22 mouse cellular contexts compared by ENCODE assay signal in genomic region chr7:101006201-101006600, GRCm38 (mm10). TPM values are rescaled to one million over a fixed set of nuclear protein-coding genes. Genes with fewer than 3 reads are reported as not detected.
A peak's percentile ranks its signal among the peaks of the same experiment; 100 is the strongest.
DNase-seq lines count a peak whose midpoint lies in the region; ATAC-seq and TF ChIP-seq lines count a peak whose summit lies in the region.
"Had no signal": no experiment of that assay in that cellular context is flagged by ENCODE, and none has a peak within 500 bp of the region (broad histone marks: within the 10 kb centered on the region; RNA-seq: fewer than 3 reads in every experiment).

No protein-coding gene starts in this region.

- no peaks in the 10 kb centered on the region for H3K9me3 ChIP-seq in midbrain, embryonic 11.5 days (ENCODE audit: control insufficient read depth, low read length)
- H3K9me3 ChIP-seq in midbrain, postnatal 0 days (ENCODE audit: low read length): no peaks in the 10 kb centered on the region
- H3K9me3 ChIP-seq: embryonic facial prominence, embryonic 15.5 days; hindbrain, embryonic 10.5 days; intestine, embryonic 15.5 days; midbrain, embryonic 13.5 days; neural tube, embryonic 12.5 days had no signal

- ATAC-seq in midbrain, embryonic 11.5 days (ENCODE audit: low FRiP score): no peak
- no peak for ATAC-seq in midbrain, postnatal 0 days (ENCODE audit: low FRiP score)
- ATAC-seq: forebrain, embryonic 14.5 days; hindbrain, embryonic 16.5 days; intestine, embryonic 15.5 days; midbrain, embryonic 13.5 days had no signal

- intact Hi-C loops in left cerebral cortex, postnatal 25 days (cut with DNase I): loop anchor here (5.0 kb wide), 1 partner anchor 36 kb away; no protein-coding TSS in a partner anchor

- WGBS in midbrain, embryonic 11.5 days: 74% methylated on average over 2 of the region's 2 CpGs
- 75% methylated on average over 2 of the region's 2 CpGs for WGBS in midbrain, postnatal 0 days

- peaks cover 12% of the 10 kb centered on the region for H3K27me3 ChIP-seq in midbrain, embryonic 11.5 days (ENCODE audit: control insufficient read depth, insufficient read depth, low read length)
- peaks cover 19% of the 10 kb centered on the region for H3K27me3 ChIP-seq in midbrain, postnatal 0 days (ENCODE audit: insufficient read depth, low read length)

- H3K9ac ChIP-seq in midbrain, embryonic 11.5 days (ENCODE audit: low read length): no peak overlapping the region
- no peak overlapping the region for H3K9ac ChIP-seq in midbrain, postnatal 0 days (replicated peaks; ENCODE audit: low read length, poor library complexity, severe bottlenecking)
- H3K9ac ChIP-seq: embryonic facial prominence, embryonic 15.5 days; intestine, embryonic 15.5 days; midbrain, embryonic 13.5 days; neural tube, embryonic 12.5 days had no signal

- H3K36me3 ChIP-seq in midbrain, embryonic 11.5 days (ENCODE audit: control insufficient read depth, insufficient read depth, low read length): no peaks in the 10 kb centered on the region
- no peaks in the 10 kb centered on the region for H3K36me3 ChIP-seq in midbrain, postnatal 0 days (ENCODE audit: insufficient read depth, low read length)
- H3K36me3 ChIP-seq: embryonic facial prominence, embryonic 15.5 days; hindbrain, embryonic 10.5 days; intestine, embryonic 15.5 days; midbrain, embryonic 13.5 days; neural tube, embryonic 12.5 days had no signal

- no peak overlapping the region for H3K4me2 ChIP-seq in midbrain, embryonic 11.5 days
- H3K4me2 ChIP-seq in midbrain, postnatal 0 days (ENCODE audit: low read depth, low read length, poor library complexity, severe bottlenecking): no peak overlapping the region
- H3K4me2 ChIP-seq: embryonic facial prominence, embryonic 15.5 days; heart, embryonic 11.5 days; intestine, embryonic 15.5 days; midbrain, embryonic 13.5 days; neural tube, embryonic 12.5 days had no signal

- peak; percentile 52 for DNase-seq in kidney, adult 9 months
- DNase-seq in kidney, adult 18-20 months: no peak
- DNase-seq in midbrain, embryonic 11.5 days (ENCODE audit: low spot score, missing footprints): peak; percentile 28
- DNase-seq in midbrain, postnatal 0 days (ENCODE audit: low spot score): no peak
- DNase-seq in lung, postnatal 25 days (ENCODE audit: low spot score): peak; percentile 49
- no peak for DNase-seq in adrenal gland, adult (ENCODE audit: inconsistent age in 2 of 2, low spot score in 1 of 2)
- no peak for DNase-seq in left cerebral cortex, postnatal 25 days (ENCODE audit: low spot score in 2 of 2)
- DNase-seq: adrenal gland, postnatal 25 days; cerebellum, adult 9-10 months; retina, postnatal 1 day; right cerebral cortex, postnatal 25 days; spleen, adult 18-20 months; thymus, postnatal 25 days had no signal

- H3K4me3 ChIP-seq in midbrain, embryonic 11.5 days (ENCODE audit: low read depth, low read length): no peak overlapping the region
- H3K4me3 ChIP-seq in midbrain, postnatal 0 days (ENCODE audit: low read depth, low read length): no peak overlapping the region
- H3K4me3 ChIP-seq: embryonic facial prominence, embryonic 15.5 days; hindbrain, embryonic 10.5 days; intestine, embryonic 15.5 days; midbrain, embryonic 13.5 days; neural tube, embryonic 12.5 days had no signal

- H3K27ac ChIP-seq in midbrain, embryonic 11.5 days (ENCODE audit: low read depth, low read length): no peak overlapping the region
- no peak overlapping the region for H3K27ac ChIP-seq in midbrain, postnatal 0 days (ENCODE audit: low read depth, low read length)
- H3K27ac ChIP-seq: embryonic facial prominence, embryonic 15.5 days; hindbrain, embryonic 10.5 days; intestine, embryonic 15.5 days; midbrain, embryonic 13.5 days; neural tube, embryonic 12.5 days had no signal

- no peak for TF ChIP-seq CTCF in midbrain, postnatal 0 days (IDR thresholded peaks at IDR 0.05)

- H3K4me1 ChIP-seq in midbrain, embryonic 11.5 days (ENCODE audit: control insufficient read depth, insufficient read depth, low read length): no peaks in the 10 kb centered on the region
- H3K4me1 ChIP-seq in midbrain, postnatal 0 days (ENCODE audit: insufficient read depth, low read length): no peaks in the 10 kb centered on the region
- H3K4me1 ChIP-seq: midbrain, embryonic 13.5 days had no signal

RNA-seq across cellular contexts. Expression of gene P2ry2, which starts 6.5 kb away (rescaled TPM):
- 0.07 TPM in 1 of 2 replicates, not detected in the other for polyA plus RNA-seq in midbrain, embryonic 11.5 days (2014; fragmentation: Nextera tagmentation; extraction: Ambion mirVana)
- 0.44 and 0.85 TPM in 2 replicates for total RNA-seq in midbrain, postnatal 0 days (2014; rRNA removed)
- polyA plus RNA-seq in midbrain, postnatal 0 days (2015; fragmentation: Nextera tagmentation; extraction: Ambion mirVana): 0.16 and 0.28 TPM in 2 replicates
- under 1 TPM; 0.71 to 0.85 TPM for total RNA-seq in left cerebral cortex, postnatal 25 days (2021)

RNA-seq across cellular contexts. Expression of gene P2ry6, which starts 31.8 kb away (rescaled TPM):
- polyA plus RNA-seq in midbrain, embryonic 11.5 days (2014; fragmentation: Nextera tagmentation; extraction: Ambion mirVana): 1.6 and 2.4 TPM in 2 replicates
- 2.0 and 4.3 TPM in 2 replicates for total RNA-seq in midbrain, postnatal 0 days (2014; rRNA removed)
- 2.7 and 3.3 TPM in 2 replicates for polyA plus RNA-seq in midbrain, postnatal 0 days (2015; fragmentation: Nextera tagmentation; extraction: Ambion mirVana)
- 1 to 10 TPM; 2.5 to 4.1 TPM for total RNA-seq in left cerebral cortex, postnatal 25 days (2021)
- total RNA-seq: granulocyte monocyte progenitor cell, adult 5-6 weeks had no signal

Comparison
In these comparisons a context has a peak if more than half of its experiments do, and no peak if none do; other contexts are left out.
1. DNase-seq: peak in kidney, adult 9 months (single experiment), midbrain, embryonic 11.5 days (single experiment) and lung, postnatal 25 days (single experiment); none in kidney, adult 18-20 months (single experiment), midbrain, postnatal 0 days (single experiment), adrenal gland, adult (0 of 2) and left cerebral cortex, postnatal 25 days (0 of 2).